Mouse (Mus musculus) thymus, postnatal 36 days (tissue): ENCODE measurements around the gene Morc3.

Source experiments
- DNase-seq, 2 experiments: peaks; one replicate each; pipeline ENCODE4 v3.0.0; 2022; ENCODE audit warnings: mixed read lengths in 2 of 2

Morc3 gene

DNA sequence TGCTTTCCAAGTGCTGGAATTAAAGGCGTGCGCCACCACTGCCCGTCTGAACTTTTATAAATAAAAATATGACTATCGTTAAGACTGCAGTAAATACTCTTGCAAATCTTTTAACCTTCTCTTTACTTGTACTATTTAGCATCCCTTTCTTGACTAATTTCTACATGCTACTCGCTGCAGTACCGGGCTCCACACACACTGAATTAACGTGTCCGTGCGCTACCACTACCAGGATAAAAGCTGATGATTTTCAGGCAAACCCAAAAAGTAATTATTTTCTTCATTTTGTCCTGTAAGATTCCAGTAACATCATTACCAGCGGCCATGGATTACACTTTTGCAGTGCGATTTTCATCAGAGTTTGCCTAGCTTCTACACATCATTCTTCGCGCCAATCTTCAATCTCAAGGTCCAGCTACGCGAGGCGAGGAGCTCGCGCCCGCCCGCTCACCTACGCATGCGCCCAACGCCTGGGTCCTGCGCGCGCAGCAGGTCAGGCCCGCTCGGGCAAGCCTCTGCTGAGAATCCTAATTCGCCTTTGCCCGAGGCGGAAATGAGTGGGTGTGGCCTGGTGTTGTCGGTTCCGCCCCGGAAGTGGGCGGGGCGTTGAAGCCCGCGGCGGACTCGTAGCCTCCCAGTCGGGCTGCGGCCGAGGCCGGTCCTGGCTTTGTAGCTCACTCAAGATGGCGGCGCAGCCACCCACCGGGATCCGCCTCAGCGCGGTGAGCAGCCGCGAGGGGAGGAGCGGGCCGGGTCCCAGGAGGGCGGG is at the start of gene Morc3:
Morc3 (plus strand) TSS at position 495 of the 769 bp plus-strand sequence.
- peak; percentile 100 for DNase-seq

- no peak for DNase-seq
Measured at GRCm38 (mm10) chr16:93784175-93784574, 47.7 kb upstream of the Morc3 start.

DNA sequence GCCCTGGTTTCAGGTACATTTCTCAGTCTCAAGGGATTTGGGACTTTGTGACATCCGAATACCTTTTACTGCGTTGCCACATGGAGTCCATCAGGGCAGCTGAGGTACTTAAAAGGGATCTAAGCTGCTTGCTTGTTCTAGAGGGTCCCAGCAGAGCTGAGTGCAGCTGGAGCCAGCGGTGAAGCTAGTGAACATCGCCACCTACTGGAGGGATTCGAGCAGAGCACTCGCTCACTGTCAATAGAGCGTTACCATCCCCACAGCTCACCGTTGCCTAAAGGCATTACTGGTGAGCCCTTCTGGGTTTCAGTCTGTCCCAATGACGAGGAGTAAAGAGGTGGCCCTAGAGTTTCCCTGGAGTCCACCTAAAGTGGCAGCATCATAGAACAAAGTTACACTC is 46.1 kb upstream of the Morc3 start:
- DNase-seq = peak; percentile 54

GRCm38 (mm10) chr16:93788388-93788787 is 43.5 kb upstream of the Morc3 start:
- no peak for DNase-seq

- no peak for DNase-seq
Measured at GRCm38 (mm10) chr16:93788881-93789280, 43.0 kb upstream of the Morc3 start.

- no peak for DNase-seq
Measured at GRCm38 (mm10) chr16:93789971-93790755, 41.8 kb upstream of the Morc3 start.

DNA sequence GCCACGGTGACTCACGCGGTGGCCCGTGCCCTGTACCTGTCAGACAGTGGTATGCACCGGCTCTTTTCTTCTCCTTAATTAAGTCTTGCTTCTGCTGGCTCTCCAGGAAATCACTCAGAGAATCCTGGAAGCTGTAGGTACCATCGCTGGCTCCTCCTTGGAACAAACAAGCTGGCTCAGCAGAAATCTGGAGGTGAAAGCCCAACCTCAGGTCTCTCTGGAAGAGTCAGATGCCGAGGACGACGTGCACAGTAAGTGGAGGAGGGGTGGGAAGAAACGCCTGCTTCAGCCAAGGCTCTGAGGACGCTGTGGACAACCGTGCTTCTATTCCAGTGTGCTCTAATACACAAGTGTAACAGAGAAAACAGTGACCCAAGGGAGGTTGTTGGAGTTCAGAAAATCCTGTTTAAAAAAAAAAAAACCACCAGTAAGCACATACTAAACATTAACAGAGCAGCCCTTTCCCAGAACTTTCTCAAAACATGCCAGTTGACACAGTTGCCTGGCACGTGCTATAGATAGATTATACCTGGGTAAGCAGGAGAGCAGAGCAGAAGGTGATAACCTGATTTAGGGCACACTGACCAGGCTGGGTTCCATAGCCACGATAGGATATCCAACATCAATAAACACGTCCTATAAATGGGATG is 38.8 kb upstream of the Morc3 start:
- DNase-seq = no peak

GRCm38 (mm10) chr16:93794845-93795244 is 37.1 kb upstream of the Morc3 start:
- no peak for DNase-seq

DNA sequence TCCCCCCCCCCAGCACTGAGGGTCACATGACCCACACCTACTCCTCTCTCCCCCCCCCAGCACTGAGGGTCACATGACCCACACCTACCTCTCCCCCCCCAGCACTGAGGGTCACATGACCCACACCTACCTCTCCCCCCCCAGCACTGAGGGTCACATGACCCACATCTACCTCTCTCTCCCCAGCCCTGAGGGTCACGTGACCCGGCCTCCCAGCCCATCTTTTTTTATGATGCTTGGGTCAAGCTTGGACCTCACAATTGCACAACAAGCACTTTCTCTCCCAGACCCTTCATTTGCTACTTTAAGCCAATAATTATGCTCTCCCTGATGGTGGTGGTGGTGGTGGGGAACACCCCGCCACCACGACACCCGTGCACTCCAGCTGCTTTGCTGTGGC is 36.5 kb upstream of the Morc3 start:
- DNase-seq = no peak

DNA sequence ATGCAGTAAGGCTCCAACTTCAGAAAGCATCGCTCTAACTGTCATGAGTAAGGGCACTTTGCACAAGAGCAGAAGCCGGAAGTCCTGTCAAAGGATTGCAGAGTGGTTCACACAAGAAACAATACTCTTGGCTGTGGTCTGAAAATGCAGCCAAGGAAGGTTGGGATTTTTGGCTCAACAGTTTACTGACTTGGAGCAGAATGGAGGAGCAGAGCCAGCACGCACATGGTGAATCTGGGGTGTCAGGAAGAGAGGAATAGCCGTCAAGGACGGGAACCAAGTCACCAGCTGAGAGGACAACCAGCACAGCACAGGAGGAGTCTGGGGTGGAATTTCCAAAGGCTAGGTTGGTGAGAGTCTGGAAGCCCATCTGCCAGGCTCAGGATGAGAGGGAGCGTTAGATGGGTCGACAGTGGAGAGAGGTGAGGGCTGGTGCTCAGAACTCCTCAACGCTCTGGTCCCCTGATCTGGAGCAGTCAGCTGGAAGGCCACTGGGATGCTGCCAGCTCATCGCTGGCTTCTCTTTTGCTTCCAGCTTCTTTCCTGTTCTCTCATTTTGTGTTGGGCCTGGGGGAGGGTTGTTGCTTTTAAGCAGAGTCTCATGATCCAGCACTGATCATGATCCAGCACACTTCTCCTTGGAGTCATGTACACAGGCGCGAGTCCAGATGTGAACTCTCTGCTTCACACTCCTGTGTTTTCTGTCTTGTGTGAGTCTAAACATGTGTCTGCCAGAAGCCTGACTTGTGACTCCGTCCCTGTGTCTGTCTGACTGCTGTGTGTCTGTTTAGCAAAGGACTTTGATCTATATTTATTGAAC is 34.7 kb upstream of the Morc3 start:
- DNase-seq = no peak

- DNase-seq = no peak
Measured at GRCm38 (mm10) chr16:93797841-93798492, 34.0 kb upstream of the Morc3 start.

- no peak for DNase-seq
Measured at GRCm38 (mm10) chr16:93798623-93799022, 33.3 kb upstream of the Morc3 start.

GRCm38 (mm10) chr16:93799071-93799470 is 32.9 kb upstream of the Morc3 start:
- DNase-seq = no peak

DNA sequence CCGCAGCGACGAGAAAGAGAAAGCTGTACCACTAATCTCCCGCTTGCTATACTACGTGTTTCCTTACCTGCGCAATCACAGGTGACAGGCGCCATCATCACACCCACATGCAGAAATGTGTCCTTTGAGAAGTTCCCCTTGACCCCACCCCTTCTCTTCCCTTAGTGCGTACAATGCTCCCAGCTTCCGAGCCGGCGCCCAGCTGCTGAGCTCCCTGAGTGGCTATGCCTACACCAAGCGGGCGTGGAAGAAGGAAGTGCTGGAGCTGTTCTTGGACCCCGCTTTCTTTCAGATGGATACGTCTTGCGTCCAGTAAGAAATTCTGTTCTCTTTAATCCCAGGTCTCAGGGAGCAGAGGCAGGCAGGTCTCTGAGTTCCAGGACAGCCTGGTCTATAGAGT is 32.0 kb upstream of the Morc3 start:
- DNase-seq = no peak

DNA sequence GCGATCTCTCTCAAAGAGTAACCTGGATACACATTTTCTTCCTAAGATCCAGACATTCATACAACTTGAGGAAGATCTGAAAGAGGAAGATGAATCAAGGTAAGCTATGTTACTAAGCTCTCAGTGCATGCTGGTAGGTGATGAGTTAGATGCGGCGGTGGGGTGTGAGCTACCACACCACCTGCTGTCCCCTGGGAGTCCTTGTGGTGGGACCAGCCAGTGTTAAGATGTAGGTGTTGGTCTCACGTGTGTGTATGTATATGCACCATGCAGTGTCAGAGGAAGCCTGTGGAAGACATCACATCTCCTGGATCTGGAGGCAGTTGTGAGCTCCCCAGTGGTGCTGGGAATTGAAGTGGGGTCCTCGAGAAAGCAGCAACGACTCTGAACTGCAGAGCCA is 24.8 kb upstream of the Morc3 start:
- DNase-seq = no peak

GRCm38 (mm10) chr16:93807961-93808554 is 23.9 kb upstream of the Morc3 start:
- DNase-seq = no peak

- DNase-seq = peak; percentile 77 to 87
Measured at GRCm38 (mm10) chr16:93815856-93816736, 15.8 kb upstream of the Morc3 start.

GRCm38 (mm10) chr16:93816861-93817260 is 15.1 kb upstream of the Morc3 start:
- DNase-seq = no peak

DNA sequence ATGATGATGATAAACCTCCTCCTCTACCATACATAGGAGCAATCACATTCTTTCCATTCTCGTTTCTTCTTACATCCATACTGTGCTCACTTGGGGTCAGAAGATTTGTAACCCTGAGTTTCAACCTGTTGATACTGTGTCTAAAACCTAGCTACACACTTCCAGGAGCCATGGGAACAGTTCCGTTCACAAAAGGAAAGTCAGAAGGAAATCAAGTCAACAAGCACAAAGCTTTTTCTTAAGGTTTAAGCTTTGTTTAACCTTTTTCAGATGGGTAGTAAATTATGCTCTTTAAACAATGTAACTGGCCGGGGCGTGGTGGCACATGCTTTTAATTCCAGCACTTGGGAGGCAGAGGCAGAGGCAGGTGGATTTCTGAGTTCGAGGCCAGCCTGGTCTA is 14.6 kb upstream of the Morc3 start:
- DNase-seq = no peak

DNA sequence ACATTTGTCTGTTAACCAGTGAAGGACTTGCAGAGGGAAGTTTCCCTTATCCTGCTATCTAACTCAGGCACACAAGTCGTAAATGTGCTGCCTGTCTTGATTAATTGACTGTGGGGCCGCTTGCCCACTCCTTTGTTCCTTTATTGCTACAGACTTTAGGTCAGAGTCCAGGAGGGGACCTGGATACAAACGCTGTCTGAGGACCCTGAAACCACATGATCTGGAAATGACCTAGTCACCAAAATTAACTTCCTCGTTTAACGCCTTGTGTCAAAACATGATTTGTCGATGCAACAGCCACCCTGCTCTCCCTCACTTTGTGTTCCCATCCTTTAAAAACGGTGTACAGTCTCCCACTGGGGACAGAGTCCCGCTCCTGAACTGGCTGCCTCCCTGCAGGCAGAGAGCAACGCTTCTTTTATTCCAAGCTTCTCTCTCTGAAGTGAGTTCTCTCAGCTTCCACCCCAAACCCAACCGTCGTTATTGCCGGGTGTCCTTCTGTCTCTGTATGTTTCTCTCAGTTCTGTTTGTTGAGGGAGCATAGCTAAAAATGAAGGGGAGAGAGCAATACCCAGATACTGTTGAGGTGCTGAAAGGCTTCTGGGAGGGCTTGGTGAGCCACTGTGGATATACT is 13.1 kb upstream of the Morc3 start:
- no peak for DNase-seq
